Mouse (Mus musculus): ENCODE results near the gene Dlgap1. TPM values are rescaled to one million over a fixed set of nuclear protein-coding genes. Genes with fewer than 3 reads are reported as not detected.

The Dlgap1 gene
- polyA plus RNA-seq, 1 experiment from 2014 or later: 2.9 TPM

DNA sequence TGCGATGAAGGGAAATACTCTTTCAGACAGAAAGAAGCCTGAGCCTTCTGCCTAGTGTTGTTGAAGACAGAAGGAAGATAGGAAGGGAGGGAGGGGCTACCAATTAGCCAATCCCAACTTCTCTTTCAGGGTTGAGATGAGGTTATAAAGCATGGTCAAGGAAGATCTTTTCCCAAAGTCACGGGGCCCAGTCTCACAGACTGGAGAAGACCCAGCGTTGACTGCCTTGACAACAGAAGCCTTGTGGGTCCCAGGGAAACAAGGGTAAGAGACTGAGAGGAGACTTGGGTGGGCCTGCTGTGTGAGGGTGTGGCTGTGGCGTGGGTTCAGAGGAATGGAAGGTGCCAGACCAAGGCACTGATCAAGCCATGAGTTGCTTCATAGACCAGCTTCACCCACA is 901.7 kb downstream of the Dlgap1 start:
- H3K4me2 ChIP-seq (ENCODE audit: low read length): no peak overlapping the region
- H3K36me3 ChIP-seq (ENCODE audit: control insufficient read depth, insufficient read depth, low read length): no peaks in the 10 kb centered on the region
- no peaks in the 10 kb centered on the region for H3K9me3 ChIP-seq (ENCODE audit: control insufficient read depth, low read length)
- no peak for ATAC-seq (replicated peaks; ENCODE audit: low FRiP score, low TSS enrichment, low read depth)
- no peaks in the 10 kb centered on the region for H3K27me3 ChIP-seq (replicated peaks; ENCODE audit: control insufficient read depth, insufficient read depth, low read length)
- peaks cover 5% of the 10 kb centered on the region; the same call in 1 of the 2 replicates for H3K4me1 ChIP-seq (replicated peaks; ENCODE audit: control insufficient read depth, insufficient read depth, low read length)
- H3K9ac ChIP-seq (ENCODE audit: low read length): no peak overlapping the region
- H3K27ac ChIP-seq (ENCODE audit: low read depth): no peak overlapping the region
- H3K4me3 ChIP-seq (ENCODE audit: low read depth, low read length): no peak overlapping the region
- WGBS: 93% methylated on average over 4 of the region's 4 CpGs
- no peak for DNase-seq (ENCODE audit: low spot score)

MicroRNAs encoded within 50 kb of the gene (microRNA counts, 519-probe panel; counts per million panel counts)
- not detected for microRNA mmu-miR-1195

Small RNA genes lying within 50 kb of the gene (microRNA-seq; reads per million reads assigned to microRNA genes)
- gene Mir1195: not detected
